Mouse (Mus musculus) neutrophil, adult 5-6 weeks (primary cell): Measurements from ENCODE around the gene Nav2. TPM values are rescaled to one million over a fixed set of nuclear protein-coding genes. Genes with fewer than 3 reads are reported as not detected.

Source experiments
- ATAC-seq: fragments of 151-379, 151-347 bp; 2 replicates; pipeline ENCODE4 v1.8.0; 2017; ENCODE audit warnings: mild to moderate bottlenecking, moderate TSS enrichment; ENCODE audit not compliant: insufficient number of reproducible peaks, poor library complexity, low FRiP score, severe bottlenecking; ENCODE audit errors: extremely low read depth
- total RNA-seq: library from RNA; stranded (forward); fragments of 200-1000 nt; gene quantifications from 2 replicates; pipeline ENCODE4 v1.2.3, GENCODE M21; 2017

Gene Nav2
- total RNA-seq, 1 experiment from 2014 or later, result 3.1 TPM

- ATAC-seq, result no peak
Observed at GRCm38 (mm10) chr7:48981013-48981412, 72.5 kb downstream of the Nav2 start.

GRCm38 (mm10) chr7:48981814-48982213 is 73.3 kb downstream of the Nav2 start:
- ATAC-seq, result no peak

- ATAC-seq, result no peak
Observed at GRCm38 (mm10) chr7:48982573-48982972, 74.1 kb downstream of the Nav2 start.

- no peak for ATAC-seq
Observed at GRCm38 (mm10) chr7:48991911-48992552, 83.5 kb downstream of the Nav2 start.

GRCm38 (mm10) chr7:48995171-48995570 is 86.7 kb downstream of the Nav2 start:
- no peak for ATAC-seq

- no peak for ATAC-seq
Observed at GRCm38 (mm10) chr7:48995701-48996100, 87.2 kb downstream of the Nav2 start.

- ATAC-seq, result no peak
Observed at GRCm38 (mm10) chr7:48996829-48997228, 88.3 kb downstream of the Nav2 start.

GRCm38 (mm10) chr7:48998097-48998496 is 89.6 kb downstream of the Nav2 start:
- no peak for ATAC-seq

GRCm38 (mm10) chr7:48998595-48998994 is 90.1 kb downstream of the Nav2 start:
- no peak for ATAC-seq

- no peak for ATAC-seq
Observed at GRCm38 (mm10) chr7:49000816-49001215, 92.3 kb downstream of the Nav2 start.

GRCm38 (mm10) chr7:49004402-49004801 is 95.9 kb downstream of the Nav2 start:
- ATAC-seq, result no peak

GRCm38 (mm10) chr7:49006886-49007285 is 98.4 kb downstream of the Nav2 start:
- ATAC-seq, result no peak

GRCm38 (mm10) chr7:49010739-49011138 is 102.2 kb downstream of the Nav2 start:
- ATAC-seq, result no peak

GRCm38 (mm10) chr7:49012027-49012426 is 103.5 kb downstream of the Nav2 start:
- no peak for ATAC-seq

GRCm38 (mm10) chr7:49014480-49014879 is 106.0 kb downstream of the Nav2 start:
- ATAC-seq, result no peak

GRCm38 (mm10) chr7:49015297-49015696 is 106.8 kb downstream of the Nav2 start:
- ATAC-seq, result no peak

GRCm38 (mm10) chr7:49016088-49016487 is 107.6 kb downstream of the Nav2 start:
- ATAC-seq, result no peak

GRCm38 (mm10) chr7:49017794-49018193 is 109.3 kb downstream of the Nav2 start:
- ATAC-seq, result no peak

GRCm38 (mm10) chr7:49018478-49018914 is 110.0 kb downstream of the Nav2 start:
- ATAC-seq, result no peak

GRCm38 (mm10) chr7:49025026-49025815 is 116.7 kb downstream of the Nav2 start:
- no peak for ATAC-seq
